Mouse (Mus musculus) granulocyte monocyte progenitor cell, adult 5-6 weeks (primary cell): Measurements from ENCODE around the gene Traf4. TPM values are rescaled to one million over a fixed set of nuclear protein-coding genes. Genes with fewer than 3 reads are reported as not detected.

Source experiments
- total RNA-seq, 2 experiments: library from RNA; stranded (forward) in 1 of 2; stranded (reverse) in 1 of 2; fragments of 200-712, 200-1000 nt in 1 of 2; fragments of >200 nt in 1 of 2; fragmentation: Nextera tagmentation in 1 of 2; gene quantifications; 2 replicates each; pipeline ENCODE4 v1.2.3; 2014 to 2017

The Traf4 gene
- total RNA-seq, 2 experiments from 2014 or later, result 2.8 to 4.9 TPM

Other genes starting within 250 kb of the Traf4 start
- gene Sez6, start 234.8 kb downstream of the Traf4 start, total RNA-seq (2014; fragmentation: Nextera tagmentation), result not detected in 2 replicates
- not detected in 2 replicates for gene Sez6, start 234.8 kb downstream of the Traf4 start, total RNA-seq (2017)
- gene Phf12, start 182.8 kb downstream of the Traf4 start, total RNA-seq (2014; fragmentation: Nextera tagmentation), result 55.7 and 57.7 TPM in 2 replicates
- gene Phf12, start 182.8 kb downstream of the Traf4 start, total RNA-seq (2017), result 16.2 and 28.2 TPM in 2 replicates
- 7.6 and 14.0 TPM in 2 replicates for gene Dhrs13, start 133.3 kb downstream of the Traf4 start, total RNA-seq (2014; fragmentation: Nextera tagmentation)
- 5.7 and 9.7 TPM in 2 replicates for gene Dhrs13, start 133.3 kb downstream of the Traf4 start, total RNA-seq (2017)
- 52.3 and 54.2 TPM in 2 replicates for gene Flot2, start 127.7 kb downstream of the Traf4 start, total RNA-seq (2014; fragmentation: Nextera tagmentation)
- gene Flot2, start 127.7 kb downstream of the Traf4 start, total RNA-seq (2017), result 57.7 and 73.4 TPM in 2 replicates
- gene Eral1, start 85.2 kb downstream of the Traf4 start, total RNA-seq (2014; fragmentation: Nextera tagmentation), result 17.8 and 18.7 TPM in 2 replicates
- 27.4 and 32.0 TPM in 2 replicates for gene Eral1, start 85.2 kb downstream of the Traf4 start, total RNA-seq (2017)
- gene Fam222b, start 70.9 kb downstream of the Traf4 start, total RNA-seq (2014; fragmentation: Nextera tagmentation), result 13.5 and 16.8 TPM in 2 replicates
- gene Fam222b, start 70.9 kb downstream of the Traf4 start, total RNA-seq (2017), result 3.7 and 6.5 TPM in 2 replicates
- gene Nek8, start 11.1 kb upstream of the Traf4 start, total RNA-seq (2014; fragmentation: Nextera tagmentation), result 3.5 and 14.4 TPM in 2 replicates
- gene Nek8, start 11.1 kb upstream of the Traf4 start, total RNA-seq (2017), result 5.8 and 6.1 TPM in 2 replicates
- 1.1 and 3.5 TPM in 2 replicates for gene Tlcd1, start 11.1 kb upstream of the Traf4 start, total RNA-seq (2014; fragmentation: Nextera tagmentation)
- 2.9 and 4.1 TPM in 2 replicates for gene Tlcd1, start 11.1 kb upstream of the Traf4 start, total RNA-seq (2017)
- 5,451 and 5,560 TPM in 2 replicates for gene Rpl23a, start 18.0 kb upstream of the Traf4 start, total RNA-seq (2014; fragmentation: Nextera tagmentation)
- 3,079 and 3,080 TPM in 2 replicates for gene Rpl23a, start 18.0 kb upstream of the Traf4 start, total RNA-seq (2017)
- gene Rab34, start 22.8 kb upstream of the Traf4 start, total RNA-seq (2014; fragmentation: Nextera tagmentation), result 6.1 and 7.2 TPM in 2 replicates
- 1.5 and 3.6 TPM in 2 replicates for gene Rab34, start 22.8 kb upstream of the Traf4 start, total RNA-seq (2017)
- not detected in 2 replicates for gene Proca1, start 27.8 kb upstream of the Traf4 start, total RNA-seq (2014; fragmentation: Nextera tagmentation)
- not detected in 2 replicates for gene Proca1, start 27.8 kb upstream of the Traf4 start, total RNA-seq (2017)
- gene Sdf2, start 80.2 kb upstream of the Traf4 start, total RNA-seq (2014; fragmentation: Nextera tagmentation), result 76.9 and 79.6 TPM in 2 replicates
- gene Sdf2, start 80.2 kb upstream of the Traf4 start, total RNA-seq (2017), result 41.4 and 48.8 TPM in 2 replicates
- gene Supt6, start 80.4 kb upstream of the Traf4 start, total RNA-seq (2014; fragmentation: Nextera tagmentation), result 39.3 and 42.7 TPM in 2 replicates
- 35.2 and 41.1 TPM in 2 replicates for gene Supt6, start 80.4 kb upstream of the Traf4 start, total RNA-seq (2017)
- gene 2610507B11Rik, start 96.2 kb upstream of the Traf4 start, total RNA-seq (2014; fragmentation: Nextera tagmentation), result 67.9 and 73.6 TPM in 2 replicates
- gene 2610507B11Rik, start 96.2 kb upstream of the Traf4 start, total RNA-seq (2017), result 70.6 and 76.0 TPM in 2 replicates
- 2.3 TPM in 1 of 2 replicates, not detected in the other for gene BC030499, start 125.3 kb upstream of the Traf4 start, total RNA-seq (2014; fragmentation: Nextera tagmentation)
- not detected in 2 replicates for gene BC030499, start 125.3 kb upstream of the Traf4 start, total RNA-seq (2017)
- 11.9 and 25.4 TPM in 2 replicates for gene Spag5, start 135.9 kb upstream of the Traf4 start, total RNA-seq (2014; fragmentation: Nextera tagmentation)
- gene Spag5, start 135.9 kb upstream of the Traf4 start, total RNA-seq (2017), result 50.8 and 57.7 TPM in 2 replicates
- gene Aldoc, start 157.4 kb upstream of the Traf4 start, total RNA-seq (2014; fragmentation: Nextera tagmentation), result 0.69 and 2.8 TPM in 2 replicates
- 0.15 TPM in 1 of 2 replicates, not detected in the other for gene Aldoc, start 157.4 kb upstream of the Traf4 start, total RNA-seq (2017)
- 47.6 and 51.6 TPM in 2 replicates for gene Pigs, start 162.8 kb upstream of the Traf4 start, total RNA-seq (2014; fragmentation: Nextera tagmentation)
- gene Pigs, start 162.8 kb upstream of the Traf4 start, total RNA-seq (2017), result 13.7 and 14.9 TPM in 2 replicates
- 24.0 and 41.0 TPM in 2 replicates for gene Unc119, start 177.9 kb upstream of the Traf4 start, total RNA-seq (2014; fragmentation: Nextera tagmentation)
- gene Unc119, start 177.9 kb upstream of the Traf4 start, total RNA-seq (2017), result 11.9 and 18.5 TPM in 2 replicates
- gene Foxn1, start 221.0 kb upstream of the Traf4 start, total RNA-seq (2014; fragmentation: Nextera tagmentation), result not detected in 2 replicates
- gene Foxn1, start 221.0 kb upstream of the Traf4 start, total RNA-seq (2017), result not detected in 2 replicates